Mouse (Mus musculus) adrenal gland, postnatal 25 days (tissue): ENCODE data around the gene Rplp0. TPM values are rescaled to one million over a fixed set of nuclear protein-coding genes. Genes with fewer than 3 reads are reported as not detected.
"Not testable (repeated sequence)": the region's sequence is repeated elsewhere in the genome, so short reads cannot be mapped to it uniquely, and the experiment has no call there.

Experiments used
- DNase-seq: peaks from one replicate; pipeline ENCODE4 v3.0.0; 2021; ENCODE audit warnings: mixed read lengths
- total RNA-seq: library from RNA; stranded (reverse); gene quantifications from 2 replicates; pipeline ENCODE4 v1.2.3, GENCODE M21; 2021

Gene Rplp0
- total RNA-seq, 1 experiment from 2014 or later = 743 TPM

DNA sequence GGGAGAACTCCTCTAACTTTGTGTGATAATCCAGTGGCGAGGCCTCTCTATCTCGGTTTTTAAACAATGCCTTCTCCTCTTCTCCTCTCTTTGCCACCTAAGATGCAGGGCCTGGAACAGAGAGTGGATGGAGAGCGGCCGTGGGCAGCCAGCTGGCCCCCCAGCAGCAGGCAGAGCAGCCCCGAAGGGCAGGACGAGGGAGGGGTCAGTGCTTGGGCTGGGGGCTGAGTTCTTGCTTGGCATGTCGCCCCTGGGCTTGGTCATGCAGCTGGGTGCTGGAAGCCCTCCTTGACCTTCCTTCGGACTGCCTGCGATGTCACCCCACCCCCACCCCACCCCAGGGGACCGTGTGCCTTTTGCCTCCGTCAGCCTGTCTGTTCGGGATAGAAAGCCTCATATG lies 7.9 kb upstream of the Rplp0 start:
- no peak for DNase-seq

- no peak for DNase-seq
Observed at GRCm38 (mm10) chr5:115551799-115552198, 7.5 kb upstream of the Rplp0 start.

DNA sequence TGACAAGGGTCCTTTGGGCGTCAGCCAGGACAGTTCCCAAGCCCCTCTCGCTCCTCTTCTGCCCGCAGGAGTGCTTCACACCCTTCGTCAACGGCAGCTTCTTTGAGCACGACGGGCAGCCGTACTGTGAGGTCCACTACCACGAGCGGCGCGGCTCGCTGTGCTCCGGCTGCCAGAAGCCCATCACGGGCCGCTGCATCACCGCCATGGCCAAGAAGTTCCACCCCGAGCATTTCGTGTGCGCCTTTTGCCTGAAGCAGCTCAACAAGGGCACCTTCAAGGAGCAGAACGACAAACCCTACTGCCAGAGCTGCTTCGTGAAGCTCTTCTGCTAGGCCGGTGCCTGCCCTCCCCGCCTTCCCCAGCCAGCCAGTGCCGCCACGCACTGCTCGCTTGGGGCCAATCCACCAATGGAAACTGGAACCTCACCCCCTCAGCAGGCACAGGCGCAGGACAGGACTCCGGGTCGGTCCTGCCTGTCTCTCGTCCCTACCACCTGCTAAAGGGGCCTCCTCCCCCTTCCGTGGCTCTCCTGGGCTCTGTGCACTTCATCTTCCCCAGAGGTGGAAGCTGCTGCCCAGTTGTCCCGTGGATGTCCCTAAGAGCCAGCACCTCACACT lies 5.4 kb upstream of the Rplp0 start:
- DNase-seq = no peak

GRCm38 (mm10) chr5:115554536-115555291 lies 4.6 kb upstream of the Rplp0 start:
- no peak for DNase-seq

DNA sequence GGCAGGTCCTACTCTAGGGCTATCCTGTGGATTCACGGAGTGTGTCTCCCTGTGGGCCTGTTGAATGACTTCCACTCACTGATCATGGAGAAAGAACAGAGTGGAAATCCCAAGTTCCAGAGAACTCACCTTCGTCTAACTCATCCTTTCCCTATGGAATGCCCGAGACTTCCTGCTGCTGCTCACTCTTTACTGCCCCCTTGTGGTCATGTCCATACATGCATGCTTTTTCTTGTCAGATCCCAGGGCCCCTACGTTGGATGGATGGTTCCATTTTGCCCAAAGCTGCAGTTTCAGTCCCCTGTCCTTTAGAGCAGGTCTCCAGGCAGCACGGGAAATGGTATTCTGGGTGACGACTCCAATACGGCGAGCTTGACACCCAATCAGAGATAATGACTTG lies 3.0 kb upstream of the Rplp0 start:
- peak; percentile 64 for DNase-seq

DNA sequence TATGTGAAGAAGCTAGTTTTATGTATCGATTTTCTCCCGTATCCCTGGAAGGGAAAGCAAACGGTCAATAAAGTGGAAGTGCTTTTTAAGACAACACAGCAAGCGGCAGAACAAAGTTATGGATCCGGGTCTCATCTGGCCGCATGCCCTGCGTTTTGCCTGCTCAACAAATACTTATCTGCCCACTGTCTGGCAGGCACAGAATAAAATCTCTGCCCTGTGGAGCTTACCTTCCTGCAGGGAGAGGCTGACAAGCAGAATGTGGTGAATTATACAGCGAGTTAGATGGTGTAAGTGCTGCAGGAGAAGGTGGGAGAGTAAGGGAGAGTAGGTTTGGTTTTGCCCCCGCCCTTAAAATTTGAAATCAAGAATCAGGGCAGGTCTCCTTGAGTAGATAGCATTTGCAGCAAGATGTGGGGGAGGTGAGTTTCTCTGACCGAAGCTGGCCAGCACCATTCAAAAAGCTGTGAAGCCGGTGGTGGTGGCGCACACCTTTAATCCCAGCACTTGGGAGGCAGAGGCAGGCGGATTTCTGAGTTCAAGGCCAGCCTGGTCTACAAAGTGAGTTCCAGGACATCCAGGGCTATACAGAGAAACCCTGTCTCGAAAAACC lies 979 bp upstream of the Rplp0 start:
- DNase-seq = no peak

DNA sequence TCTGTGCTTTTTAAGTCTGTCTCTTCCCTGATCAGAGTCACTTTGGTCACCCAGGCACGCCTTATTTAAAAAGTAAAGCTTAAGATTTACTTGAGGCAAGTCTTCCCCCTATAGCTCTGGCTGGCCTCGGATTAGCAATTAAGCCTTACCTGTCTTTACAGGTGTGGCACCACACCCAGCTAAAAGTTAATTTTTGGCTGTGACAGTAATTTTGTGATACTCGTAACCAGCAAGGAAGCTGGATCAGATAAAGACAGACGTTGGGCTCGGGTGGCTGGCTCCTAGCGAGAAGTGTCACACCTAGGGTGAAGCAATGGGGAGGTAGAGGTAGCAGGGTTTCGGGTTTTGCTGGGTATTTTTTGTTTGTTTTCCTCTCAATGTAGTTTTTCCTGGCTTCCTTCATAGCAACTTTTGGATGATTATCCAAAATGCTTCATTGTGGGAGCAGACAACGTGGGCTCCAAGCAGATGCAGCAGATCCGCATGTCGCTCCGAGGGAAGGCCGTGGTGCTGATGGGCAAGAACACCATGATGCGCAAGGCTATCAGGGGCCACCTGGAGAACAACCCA lies 1.2 kb downstream of the Rplp0 start:
- no peak for DNase-seq

GRCm38 (mm10) chr5:115563771-115564585 lies 4.7 kb downstream of the Rplp0 start:
- DNase-seq = no peak

DNA sequence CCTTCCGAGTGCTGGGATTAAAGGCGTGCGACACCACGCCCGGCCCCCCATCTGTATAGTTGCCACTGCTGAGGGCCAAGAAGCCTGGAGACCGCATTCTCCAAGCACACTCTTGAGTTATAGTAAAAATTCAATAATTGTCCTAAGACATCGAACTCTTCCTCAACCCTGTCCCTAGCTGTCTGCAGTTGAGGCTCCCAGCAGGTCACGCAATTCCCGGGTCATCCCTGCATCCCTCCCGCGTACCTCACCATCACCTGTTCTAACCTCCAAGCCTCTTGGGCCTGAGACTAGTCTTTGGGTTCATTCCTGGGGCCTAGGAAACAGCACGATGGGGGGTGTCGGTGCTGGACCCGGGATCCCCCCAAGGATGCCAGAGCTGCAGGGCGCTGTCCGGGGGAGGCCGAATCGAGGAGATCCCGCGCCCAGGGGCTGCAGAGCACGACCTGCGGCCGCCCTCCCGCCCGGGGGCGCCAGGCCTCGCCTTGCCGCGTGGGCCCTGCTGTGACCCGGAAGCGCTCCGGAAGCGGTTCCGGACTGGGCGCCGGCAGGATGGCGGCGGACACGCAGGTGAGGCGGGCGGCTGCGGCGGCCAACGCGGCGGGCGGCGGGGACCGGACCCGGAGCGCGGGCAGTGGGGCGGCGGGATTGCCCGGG lies 5.6 kb downstream of the Rplp0 start, which contains the start of gene Gcn1l1:
Gene Gcn1l1, plus strand, starts transcription at position 518 of the 657 bp plus-strand sequence.
- DNase-seq = peak; percentile 85

DNA sequence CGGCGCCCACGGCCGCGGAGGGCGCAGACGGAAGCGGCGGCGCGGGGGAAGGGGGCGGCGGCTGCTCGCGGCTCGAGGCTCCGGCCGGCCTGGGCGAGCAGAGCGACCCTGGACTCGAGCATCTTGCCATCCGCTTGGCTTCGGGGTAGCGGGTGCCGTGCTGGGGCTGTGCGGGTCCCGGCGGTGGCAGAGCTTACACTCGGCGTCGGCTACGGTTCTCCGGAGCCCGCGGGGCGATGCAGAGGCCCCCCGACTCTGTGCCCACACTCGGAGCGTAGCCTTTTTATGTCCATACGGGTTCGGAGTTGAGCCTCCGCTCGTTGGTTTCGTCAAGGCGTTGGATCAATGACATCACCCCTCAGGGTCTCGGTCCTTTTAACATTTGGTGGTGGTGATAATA lies 6.1 kb downstream of the Rplp0 start:
- DNase-seq = no peak

GRCm38 (mm10) chr5:115568681-115569080 lies 9.4 kb downstream of the Rplp0 start:
- DNase-seq = no peak

DNA sequence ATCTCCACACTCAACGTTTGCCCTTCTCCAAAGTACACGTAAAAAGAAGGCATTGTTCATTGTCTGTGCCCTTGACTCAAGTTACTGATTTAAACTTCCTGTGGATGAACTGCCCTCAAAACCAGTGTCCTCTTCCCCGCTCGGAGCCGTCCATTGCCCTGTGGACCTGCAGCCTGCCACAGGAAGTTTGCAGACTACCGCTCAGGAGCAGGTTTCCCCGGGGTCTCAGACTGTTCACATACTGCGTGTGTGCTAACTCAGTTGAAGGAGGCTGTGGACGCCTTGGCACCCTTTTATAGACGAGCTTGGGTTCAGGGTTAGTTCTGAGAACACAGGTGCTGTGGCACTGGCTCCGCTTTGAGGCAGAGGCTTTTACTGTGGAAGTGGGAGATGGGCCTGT lies 10.0 kb downstream of the Rplp0 start:
- no peak for DNase-seq

GRCm38 (mm10) chr5:115569721-115570120 lies 10.5 kb downstream of the Rplp0 start:
- DNase-seq = no peak

DNA sequence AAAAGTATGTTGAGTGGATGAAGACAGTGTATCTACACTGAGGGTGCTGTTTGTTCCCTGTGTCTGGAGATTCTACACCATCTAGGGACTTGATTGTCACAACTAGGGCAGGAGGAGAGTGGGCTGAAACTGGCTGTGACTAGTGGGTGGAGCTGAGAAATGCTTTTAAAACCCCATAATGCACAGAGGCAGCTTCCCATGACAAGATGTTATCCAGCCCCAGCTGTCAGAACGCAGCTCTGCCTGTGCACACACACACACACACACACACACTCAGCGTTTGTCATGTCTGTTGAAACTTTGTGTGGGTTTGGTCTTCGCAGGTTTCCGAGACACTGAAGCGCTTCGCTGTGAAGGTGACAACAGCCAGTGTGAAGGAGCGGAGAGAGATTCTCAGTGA lies 11.8 kb downstream of the Rplp0 start:
- no peak for DNase-seq

DNA sequence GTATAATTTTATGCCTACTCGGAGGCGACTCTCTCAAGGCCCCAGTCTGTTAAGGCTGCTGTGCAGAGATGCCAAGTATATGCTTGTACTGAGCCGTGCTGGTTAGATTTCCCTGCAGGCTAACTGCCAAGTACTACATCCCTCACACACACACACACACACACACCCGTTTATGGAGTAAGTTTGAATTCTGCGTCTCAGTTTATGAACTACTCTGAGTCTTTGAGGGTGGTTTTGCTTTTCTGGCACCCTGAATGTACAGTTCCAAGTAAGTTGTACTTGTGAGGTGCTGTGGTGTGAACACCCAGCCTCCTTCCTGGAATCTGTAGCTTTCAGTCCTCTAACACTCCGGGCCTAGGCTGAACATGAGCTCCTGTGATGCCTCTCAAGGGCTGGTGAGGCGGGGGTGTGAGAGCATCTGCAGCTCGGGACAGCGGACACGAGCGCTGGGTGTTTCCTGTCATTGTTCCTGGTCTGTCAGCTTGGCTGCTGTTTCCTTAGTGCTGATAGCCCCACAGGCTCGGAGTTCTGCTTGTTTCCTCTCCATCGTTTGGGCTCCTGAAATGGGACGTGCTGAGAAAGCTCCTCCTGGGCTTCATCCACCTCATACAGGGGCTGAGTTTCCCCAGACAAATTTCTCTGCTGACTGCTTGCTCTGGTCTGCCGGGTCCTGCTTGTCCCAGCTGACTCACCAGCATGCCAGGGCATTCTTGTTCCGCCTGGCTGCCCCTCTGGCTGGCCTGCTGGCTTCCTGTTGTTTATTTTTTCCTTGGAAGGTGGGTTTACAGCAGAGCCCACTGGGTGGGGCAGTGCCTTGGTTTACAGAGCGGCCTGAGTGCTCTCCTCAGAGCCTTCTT lies 13.6 kb downstream of the Rplp0 start:
- DNase-seq = no peak

- DNase-seq = peak; percentile 45
Observed at GRCm38 (mm10) chr5:115574992-115575391, 15.7 kb downstream of the Rplp0 start.

DNA sequence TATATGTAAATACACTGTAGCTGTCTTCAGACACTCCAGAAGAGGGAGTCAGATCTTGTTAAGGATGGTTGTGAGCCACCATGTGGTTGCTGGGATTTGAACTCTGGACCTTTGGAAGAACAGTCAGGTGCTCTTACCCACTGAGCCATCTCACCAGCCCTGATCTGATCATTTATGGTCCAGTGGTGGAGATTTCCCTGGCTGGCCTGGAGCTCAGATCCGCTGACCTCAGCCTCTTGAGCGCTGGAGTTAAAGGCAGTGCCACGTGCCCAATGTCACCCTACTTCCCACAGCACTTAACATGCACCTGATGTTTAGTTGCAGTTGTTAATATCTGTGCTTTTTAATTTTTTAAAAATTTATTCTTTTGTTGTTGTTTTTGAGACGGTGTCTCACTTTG lies 18.4 kb downstream of the Rplp0 start:
- DNase-seq = not testable (repeated sequence)

DNA sequence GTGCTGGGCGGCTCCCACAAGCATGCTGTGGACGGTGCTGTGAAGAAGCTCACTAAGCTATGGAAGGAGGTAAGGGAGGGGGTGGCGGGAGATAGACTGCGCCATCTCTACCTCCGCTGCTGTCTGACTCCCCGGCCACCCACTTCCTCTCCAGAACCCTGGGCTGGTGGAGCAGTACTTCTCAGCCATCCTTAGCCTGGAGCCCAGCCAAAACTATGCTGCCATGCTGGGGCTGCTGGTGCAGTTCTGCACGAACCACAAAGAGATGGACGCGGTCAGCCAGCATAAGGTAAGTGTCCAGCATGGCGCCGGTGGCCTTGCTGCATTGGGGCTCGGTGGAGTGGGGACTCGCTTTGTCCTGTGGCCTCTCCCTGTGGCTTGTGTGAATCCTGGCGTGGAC lies 19.7 kb downstream of the Rplp0 start:
- no peak for DNase-seq

GRCm38 (mm10) chr5:115579363-115579762 lies 20.1 kb downstream of the Rplp0 start:
- DNase-seq = no peak

GRCm38 (mm10) chr5:115580229-115581001 lies 21.1 kb downstream of the Rplp0 start:
- no peak for DNase-seq
